Mouse (Mus musculus) liver, embryonic 16.5 days (tissue): ENCODE results near the gene Bglap. TPM values are rescaled to one million over a fixed set of nuclear protein-coding genes. Genes with fewer than 3 reads are reported as not detected.
"Not testable (repeated sequence)": the region's sequence is repeated elsewhere in the genome, so short reads cannot be mapped to it uniquely, and the experiment has no call there.

Experiments used
- ATAC-seq: fragments of 200-750 bp; cut with Nextera tagmentation; 2 replicates; pipeline ENCODE4 v1.8.0; 2017; ENCODE audit warnings: low read depth, mild to moderate bottlenecking, moderate number of reproducible peaks, moderate library complexity
- H3K27ac ChIP-seq: fragments of 300-500 bp; sonication (generic); 2 replicates; pipeline ENCODE4 v1.5.1; 2014; ENCODE audit warnings: mild to moderate bottlenecking, low read length
- H3K27me3 ChIP-seq: fragments of 300-500 bp; sonication (generic); 2 replicates; pipeline ENCODE4 v1.6.1; 2014; ENCODE audit warnings: low read depth, low read length, mixed read lengths; ENCODE audit not compliant: control insufficient read depth, insufficient read depth
- H3K36me3 ChIP-seq: fragments of 300-500 bp; sonication (generic); 2 replicates; pipeline ENCODE4 v1.6.1; 2014; ENCODE audit warnings: mild to moderate bottlenecking; ENCODE audit not compliant: control insufficient read depth, insufficient read depth
- H3K4me1 ChIP-seq: fragments of 300-500 bp; sonication (generic); 2 replicates; pipeline ENCODE4 v1.6.1; 2014; ENCODE audit warnings: low read depth, low read length, mixed read lengths; ENCODE audit not compliant: control insufficient read depth
- H3K4me2 ChIP-seq: fragments of 300-500 bp; sonication (generic); 2 replicates; pipeline ENCODE4 v1.6.1; 2014; ENCODE audit warnings: low read depth, low read length, mixed read lengths
- H3K4me3 ChIP-seq: fragments of 300-500 bp; sonication (generic); 2 replicates; pipeline ENCODE4 v1.5.1; 2014; ENCODE audit warnings: low read depth, mild to moderate bottlenecking, low read length
- H3K9ac ChIP-seq: fragments of 300-500 bp; sonication (generic); 2 replicates; pipeline ENCODE4 v1.6.1; 2014; ENCODE audit warnings: low read depth, low read length
- H3K9me3 ChIP-seq: fragments of 300-500 bp; sonication (generic); replicated peaks from 2 replicates; pipeline ENCODE4 v1.6.1; 2016; ENCODE audit warnings: low read length; ENCODE audit not compliant: control insufficient read depth
- WGBS: fragments of 180-500 bp; shearing (Covaris S2); extraction: QIAGEN DNeasy Blood & Tissue Kit; methylation state at CpG from one replicate; pipeline ENCODE4 v1.1.7; 2014; ENCODE audit not compliant: insufficient replicate concordance; 5-methylcytosine and 5-hydroxymethylcytosine counted together
- polyA plus RNA-seq: library from polyadenylated mRNA; unstranded; fragments of >200 nt; fragmentation: Nextera tagmentation; extraction: Ambion mirVana; gene quantifications from 2 replicates; pipeline ENCODE4 v1.2.1, GENCODE M21; 2015

Bglap gene
- polyA plus RNA-seq, 1 experiment from 2014 or later, result not detected

DNA sequence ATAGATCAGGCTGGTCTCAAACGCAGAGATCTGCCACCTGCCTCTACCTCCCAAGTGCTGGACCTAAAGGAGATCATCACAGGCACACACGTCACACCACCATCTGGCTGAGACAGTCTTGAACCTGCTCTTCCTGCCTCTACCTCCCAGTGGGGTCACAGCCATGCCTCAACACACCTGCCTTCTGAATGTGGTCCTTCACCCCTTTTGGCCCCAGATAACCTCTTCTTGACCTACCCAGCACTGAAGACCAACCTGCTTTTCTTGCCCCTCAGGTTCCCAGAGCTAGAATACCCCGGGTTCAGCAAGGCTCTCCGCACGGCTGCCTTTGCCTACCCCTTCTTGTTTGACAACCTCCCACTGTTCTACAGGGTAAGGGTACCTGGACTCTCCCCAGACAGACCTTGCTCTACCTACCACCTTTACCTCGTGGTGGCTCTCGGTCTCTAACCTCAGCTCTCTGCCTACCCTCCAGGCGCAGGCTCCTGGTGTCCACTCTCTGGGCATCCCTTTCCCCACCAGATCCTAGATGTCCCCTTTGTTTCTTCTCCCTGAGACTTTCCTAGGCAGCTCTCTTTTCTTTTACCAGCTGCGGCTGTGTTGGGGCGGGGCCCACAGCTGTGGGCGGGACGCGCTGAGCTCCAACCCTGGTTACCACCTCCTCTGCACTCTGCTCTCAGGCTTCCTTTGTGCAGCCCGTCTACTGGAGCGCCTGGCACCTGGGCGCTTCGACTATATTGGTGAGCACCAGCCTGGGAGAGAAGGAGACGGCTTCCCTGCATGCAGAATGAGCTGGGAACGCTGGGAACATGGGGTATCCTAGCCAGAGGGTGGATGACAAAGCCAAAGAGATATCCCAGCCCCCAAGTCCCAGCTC is 8.3 kb downstream of the Bglap start:
- 10% methylated on average over 17 of the region's 19 CpGs for WGBS
- H3K27me3 ChIP-seq, H3K4me3 ChIP-seq, H3K27ac ChIP-seq, H3K9me3 ChIP-seq, H3K9ac ChIP-seq, H3K36me3 ChIP-seq, H3K4me1 ChIP-seq: not testable (repeated sequence)
- peak; percentile 82 for ATAC-seq
- H3K4me2 ChIP-seq, result peak overlapping the region; percentile 35; the same call in 1 of the 2 replicates

DNA sequence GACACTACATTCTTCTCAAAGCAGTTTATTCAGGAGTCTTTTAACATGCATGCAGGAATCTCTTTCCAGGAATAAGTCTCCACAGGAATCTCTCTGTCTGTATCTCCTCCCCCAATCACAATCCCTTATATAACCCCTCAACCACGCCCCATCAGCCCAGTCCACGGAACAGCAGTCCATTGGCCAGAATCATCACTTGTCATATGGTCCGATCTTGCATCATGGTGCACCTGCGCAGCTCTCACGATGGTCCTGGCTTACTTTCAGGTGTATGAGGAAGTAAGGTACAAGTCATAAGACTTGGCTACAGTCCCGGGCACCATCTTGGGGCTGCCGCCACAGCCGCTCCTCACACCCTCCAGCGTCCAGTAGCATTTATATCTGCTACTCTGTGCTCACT is 11.6 kb downstream of the Bglap start, which contains the start of gene Bglap3:
Gene Bglap3 (minus strand): TSS at position 101 of the 400 bp plus-strand sequence.
- 76% methylated on average over 9 of the region's 9 CpGs for WGBS

DNA sequence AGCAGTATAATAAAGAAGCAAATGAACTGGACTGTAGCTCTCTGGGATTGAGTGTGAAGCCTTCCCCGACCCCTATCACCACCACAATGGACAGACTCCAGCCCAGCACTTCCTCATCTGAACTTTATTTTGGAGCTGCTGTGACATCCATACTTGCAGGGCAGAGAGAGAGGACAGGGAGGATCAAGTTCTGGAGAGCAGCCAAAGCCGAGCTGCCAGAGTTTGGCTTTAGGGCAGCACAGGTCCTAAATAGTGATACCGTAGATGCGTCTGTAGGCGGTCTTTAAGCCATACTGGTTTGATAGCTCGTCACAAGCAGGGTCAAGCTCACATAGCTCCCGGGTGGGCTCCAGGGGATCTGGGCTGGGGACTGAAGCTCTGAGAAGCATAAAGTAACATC is 15.8 kb downstream of the Bglap start:
- not testable (repeated sequence) for H3K27ac ChIP-seq, H3K4me2 ChIP-seq, H3K4me3 ChIP-seq, H3K9me3 ChIP-seq, H3K36me3 ChIP-seq, ATAC-seq, H3K9ac ChIP-seq
- Histone ChIP-seq H3K27me3 (peaks cover 17% of the 10 kb centered on the region), H3K4me1 (peaks cover 26% of the 10 kb centered on the region)
- 66% methylated on average over 7 of the region's 7 CpGs for WGBS

More for the DNA sequence above, 11.6 kb downstream of the Bglap start, which contains the start of gene Bglap3:
- H3K27ac ChIP-seq, ATAC-seq, H3K9ac ChIP-seq, H3K36me3 ChIP-seq, H3K4me1 ChIP-seq, H3K4me2 ChIP-seq, H3K4me3 ChIP-seq, H3K9me3 ChIP-seq, H3K27me3 ChIP-seq: not testable (repeated sequence)

DNA sequence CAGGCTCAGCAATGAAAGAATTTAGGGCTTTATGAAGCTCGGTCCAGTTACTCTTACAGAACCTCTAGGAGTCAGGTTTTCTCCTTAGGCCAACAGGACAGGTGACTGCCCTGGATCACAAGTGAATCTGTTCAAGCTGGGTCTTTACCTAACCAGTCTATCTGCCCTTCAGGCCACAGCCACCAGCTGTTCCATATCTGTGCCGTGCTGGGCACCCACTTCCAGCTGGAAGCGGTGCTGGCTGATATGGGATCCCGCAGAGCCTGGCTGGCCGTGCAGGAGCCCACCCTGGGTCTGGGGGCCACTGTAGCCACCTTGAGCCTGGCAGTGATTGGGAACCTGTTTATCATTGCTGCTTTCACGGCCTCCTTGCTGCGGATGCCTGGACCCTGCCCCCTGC is 16.7 kb downstream of the Bglap start:
- not testable (repeated sequence) for H3K9ac ChIP-seq, H3K4me3 ChIP-seq, ATAC-seq, H3K4me2 ChIP-seq, H3K9me3 ChIP-seq, H3K36me3 ChIP-seq, H3K27ac ChIP-seq
- 36% methylated on average over 3 of the region's 7 CpGs for WGBS
- peaks cover 36% of the 10 kb centered on the region for H3K4me1 ChIP-seq
- peaks cover 17% of the 10 kb centered on the region for H3K27me3 ChIP-seq

DNA sequence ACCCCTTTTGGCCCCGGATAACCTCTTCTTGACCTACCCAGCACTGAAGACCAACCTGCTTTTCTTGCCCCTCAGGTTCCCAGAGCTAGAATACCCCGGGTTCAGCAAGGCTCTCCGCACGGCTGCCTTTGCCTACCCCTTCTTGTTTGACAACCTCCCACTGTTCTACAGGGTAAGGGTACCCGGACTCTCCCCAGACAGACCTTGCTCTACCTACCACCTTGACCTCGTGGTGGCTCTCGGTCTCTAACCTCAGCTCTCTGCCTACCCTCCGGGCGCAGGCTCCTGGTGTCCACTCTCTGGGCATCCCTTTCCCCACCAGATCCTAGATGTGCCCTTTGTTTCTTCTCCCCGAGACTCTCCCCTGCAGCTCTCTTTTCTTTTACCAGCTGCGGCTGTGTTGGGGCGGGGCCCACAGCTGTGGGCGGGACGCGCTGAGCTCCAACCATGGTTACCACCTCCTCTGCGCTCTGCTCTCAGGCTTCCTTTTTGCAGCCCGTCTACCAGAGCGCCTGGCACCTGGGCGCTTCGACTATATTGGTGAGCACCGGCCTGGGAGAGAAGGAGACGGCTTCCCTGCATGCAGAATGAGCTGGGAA is 17.3 kb downstream of the Bglap start:
- Histone ChIP-seq H3K27me3 (peaks cover 17% of the 10 kb centered on the region), H3K4me2 (0 out of 2 replicates have a peak overlapping the region, but pooled peaks have one; percentile 46), H3K4me1 (peaks cover 42% of the 10 kb centered on the region)
- H3K4me3 ChIP-seq, H3K36me3 ChIP-seq, H3K27ac ChIP-seq, H3K9me3 ChIP-seq, H3K9ac ChIP-seq: not testable (repeated sequence)
- WGBS, result 7% methylated on average over 18 of the region's 22 CpGs
- ATAC-seq, result peak; percentile 45

DNA sequence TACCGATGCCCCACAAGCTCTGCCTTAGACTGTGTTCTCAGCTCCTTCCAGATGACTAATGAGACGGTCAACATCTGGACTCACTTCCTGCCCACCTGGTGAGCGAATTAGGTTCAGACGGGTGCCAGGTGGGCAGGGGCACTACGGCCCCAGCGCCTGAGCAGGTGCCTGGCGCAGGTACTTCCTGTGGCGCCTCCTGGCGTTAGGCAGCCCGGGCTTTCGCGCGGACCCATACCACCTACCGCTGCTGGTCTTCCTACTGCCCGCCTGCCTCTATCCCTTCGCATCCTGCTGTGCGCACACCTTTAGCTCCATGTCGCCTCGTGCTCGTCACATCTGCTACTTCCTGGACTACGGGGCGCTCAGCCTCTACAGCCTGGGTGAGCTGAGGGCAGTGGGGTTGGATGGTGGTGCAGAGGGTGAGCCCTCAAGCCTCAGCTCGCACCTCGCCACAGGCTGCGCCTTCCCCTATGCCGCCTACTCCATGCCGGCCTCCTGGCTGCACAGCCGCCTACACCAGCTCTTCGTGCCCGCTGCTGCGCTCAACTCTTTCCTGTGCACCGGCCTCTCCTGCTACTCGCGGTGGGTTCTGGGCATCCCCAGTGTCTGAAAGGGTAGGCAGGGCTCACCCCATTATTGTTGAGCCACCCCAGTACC is 18.4 kb downstream of the Bglap start:
- peak overlapping the region; percentile 67; the same call in 1 of the 2 replicates for H3K4me2 ChIP-seq
- no peak for ATAC-seq
- peaks cover 4% of the 10 kb centered on the region; the same call in 1 of the 2 replicates for H3K9me3 ChIP-seq
- H3K4me1 ChIP-seq, result peaks cover 52% of the 10 kb centered on the region
- peak overlapping the region; percentile 59; the same call in 1 of the 2 replicates for H3K4me3 ChIP-seq
- WGBS, result 36% methylated on average over 34 of the region's 34 CpGs
- H3K27me3 ChIP-seq, result peaks cover 17% of the 10 kb centered on the region
- peaks cover 15% of the 10 kb centered on the region for H3K36me3 ChIP-seq
- H3K9ac ChIP-seq, result no peak overlapping the region
- H3K27ac ChIP-seq, result no peak overlapping the region

DNA sequence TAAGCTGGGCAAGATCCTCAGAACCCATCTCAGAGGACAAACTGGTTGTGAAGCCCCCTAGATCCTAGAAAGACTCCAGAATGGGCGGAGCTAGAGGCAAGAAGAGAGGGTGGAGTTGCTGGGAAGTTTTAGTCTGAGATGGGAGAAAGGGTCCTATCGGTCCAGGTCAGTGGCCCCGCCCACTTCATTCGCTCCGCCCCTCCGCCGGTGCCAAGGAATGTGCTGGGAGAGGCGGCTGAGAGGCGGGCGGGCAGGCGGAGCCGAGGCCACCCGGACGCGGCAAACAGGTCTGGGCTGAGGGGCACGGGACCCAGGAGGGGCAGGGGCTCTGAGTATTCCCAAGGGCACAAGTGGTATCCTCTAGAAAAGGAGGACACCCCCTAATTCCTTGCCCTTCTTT is 19.9 kb downstream of the Bglap start, which contains the start of gene Paqr6:
Gene Paqr6 (plus strand): TSS at position 248 of the 400 bp plus-strand sequence.
- Histone ChIP-seq H3K4me3 (peak within 1 kb of the TSS; percentile 59), H3K36me3 (peaks cover 30% of the 10 kb centered on the region), H3K4me2 (peak within 1 kb of the TSS; percentile 67), H3K27me3 (peaks cover 17% of the 10 kb centered on the region), H3K27ac (peak within 1 kb of the TSS; percentile 87), H3K9me3 (no peaks in the 10 kb centered on the region), H3K9ac (peak within 1 kb of the TSS; percentile 59), H3K4me1 (peaks cover 53% of the 10 kb centered on the region)
- ATAC-seq, result peak; percentile 68
- 3% methylated on average over 16 of the region's 16 CpGs for WGBS

DNA sequence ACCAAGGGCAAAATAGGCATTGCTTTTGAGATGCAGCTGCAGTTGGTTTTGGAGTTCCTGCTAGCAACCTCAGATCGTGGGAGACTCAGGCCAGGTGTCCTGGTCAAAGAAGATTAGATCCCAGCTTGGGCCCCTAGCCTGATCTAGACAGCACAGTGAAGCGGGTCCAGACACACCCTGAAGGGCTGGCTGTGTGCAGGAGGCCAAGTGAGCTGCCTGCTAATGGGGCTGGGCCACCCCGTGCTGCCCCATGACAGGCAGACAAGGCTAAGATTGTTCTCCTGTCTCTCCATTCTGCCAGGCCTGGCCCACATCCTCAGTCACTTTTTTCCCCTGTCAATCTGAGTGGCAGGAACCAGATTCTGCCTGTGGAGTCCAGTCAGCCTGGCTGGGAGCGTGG is 20.6 kb downstream of the Bglap start:
- H3K4me2 ChIP-seq, result peak overlapping the region; percentile 67
- H3K36me3 ChIP-seq, result peaks cover 36% of the 10 kb centered on the region
- H3K27me3 ChIP-seq, result peaks cover 17% of the 10 kb centered on the region
- ATAC-seq, result peak; percentile 94
- 22% methylated on average over 4 of the region's 4 CpGs for WGBS
- H3K9ac ChIP-seq, result peak overlapping the region; percentile 59
- H3K9me3 ChIP-seq, result no peaks in the 10 kb centered on the region
- peak overlapping the region; percentile 59 for H3K4me3 ChIP-seq
- H3K27ac ChIP-seq, result peak overlapping the region; percentile 87
- H3K4me1 ChIP-seq, result peaks cover 53% of the 10 kb centered on the region
